Mouse (Mus musculus) thymus, adult 2 months (tissue): ENCODE measurements around the gene Klk1b26. TPM values are rescaled to one million over a fixed set of nuclear protein-coding genes. Genes with fewer than 3 reads are reported as not detected.
"Not testable (repeated sequence)": the region's sequence is repeated elsewhere in the genome, so short reads cannot be mapped to it uniquely, and the experiment has no call there.

Source experiments
- DNase-seq: peaks from one replicate; pipeline ENCODE4 v3.0.0; 2021
- H3K27ac ChIP-seq: fragments of 200-500 bp; 2 replicates; pipeline ENCODE4 v1.5.1; 2012; ENCODE audit warnings: low read length, control low read depth; ENCODE audit not compliant: control insufficient read depth, insufficient read depth
- H3K27me3 ChIP-seq: fragments of 200-500 bp; 2 replicates; pipeline ENCODE4 v1.6.1; 2012; ENCODE audit warnings: mild to moderate bottlenecking, low read length, moderate library complexity, mixed read lengths; ENCODE audit not compliant: control insufficient read depth, insufficient read depth
- H3K36me3 ChIP-seq: fragments of 200-500 bp; 2 replicates; pipeline ENCODE4 v1.6.1; 2012; ENCODE audit warnings: mild to moderate bottlenecking, low read length, moderate library complexity; ENCODE audit not compliant: control insufficient read depth, insufficient read depth
- H3K4me1 ChIP-seq: fragments of 200-500 bp; replicated peaks from 2 replicates; pipeline ENCODE4 v1.6.1; 2012; ENCODE audit warnings: low read length; ENCODE audit not compliant: control insufficient read depth, insufficient read depth
- H3K4me3 ChIP-seq: fragments of 200-500 bp; 2 replicates; pipeline ENCODE4 v1.5.1; 2012; ENCODE audit warnings: mild to moderate bottlenecking, low read length, control low read depth, moderate library complexity; ENCODE audit not compliant: control insufficient read depth, insufficient read depth
- CTCF ChIP-seq: fragments of 200-500 bp; IDR thresholded peaks from 2 replicates; pipeline ENCODE4 v1.5.1; 2012; ENCODE audit warnings: mild to moderate bottlenecking, control low read depth, low read length, moderate library complexity, borderline replicate concordance; ENCODE audit not compliant: control insufficient read depth, poor library complexity, insufficient read depth; ENCODE audit errors: extremely low read depth
- POLR2A ChIP-seq: fragments of 200-500 bp; IDR thresholded peaks from 2 replicates; pipeline ENCODE4 v1.6.1; 2012; ENCODE audit warnings: mild to moderate bottlenecking, low read length, control low read depth, moderate library complexity; ENCODE audit not compliant: control insufficient read depth, poor library complexity, insufficient read depth; ENCODE audit errors: extremely low read depth
- WGBS: fragments of 180-500 bp; shearing (Covaris S2); methylation state at CpG from one replicate; pipeline ENCODE4 v1.1.7; 2018; 5-methylcytosine and 5-hydroxymethylcytosine counted together
- polyA plus RNA-seq: library from polyadenylated mRNA; depleted of rRNA; stranded (reverse); fragments of >200 nt; gene quantifications from 2 replicates; pipeline ENCODE4 v1.2.3, GENCODE M21; 2012; rRNA removed

Klk1b26 gene
- polyA plus RNA-seq, 1 experiment, result 5.7 TPM

GRCm38 (mm10) chr7:44004847-44005246, 7.1 kb upstream of the Klk1b26 start:
- H3K27me3 ChIP-seq, result no peaks in the 10 kb centered on the region
- H3K36me3 ChIP-seq, result no peaks in the 10 kb centered on the region
- no peak for DNase-seq
- no peaks in the 10 kb centered on the region for H3K4me1 ChIP-seq
- no peak overlapping the region for H3K4me3 ChIP-seq
- no peak for TF ChIP-seq CTCF
- TF ChIP-seq POLR2A, result no peak
- H3K27ac ChIP-seq, result no peak overlapping the region

- H3K27me3 ChIP-seq, H3K36me3 ChIP-seq, H3K27ac ChIP-seq, H3K4me1 ChIP-seq, H3K4me3 ChIP-seq, DNase-seq: not testable (repeated sequence)
- WGBS, result 90% methylated on average over 6 of the region's 6 CpGs
Measured at GRCm38 (mm10) chr7:44014666-44015065, 2.7 kb downstream of the Klk1b26 start.

- WGBS, result 94% methylated on average over 5 of the region's 5 CpGs
- Histone ChIP-seq H3K36me3 (no peaks in the 10 kb centered on the region), H3K27ac (no peak overlapping the region), H3K4me3 (no peak overlapping the region), H3K4me1 (no peaks in the 10 kb centered on the region), H3K27me3 (no peaks in the 10 kb centered on the region)
- DNase-seq, result no peak
- TF ChIP-seq POLR2A, result no peak
- no peak for TF ChIP-seq CTCF
Measured at GRCm38 (mm10) chr7:44015071-44015470, 3.1 kb downstream of the Klk1b26 start.

GRCm38 (mm10) chr7:44051990-44052389, 40.0 kb downstream of the Klk1b26 start, which contains the start of gene Klk1b27:
Gene Klk1b27, plus strand, starts transcription at chr7:44052290.
- 78% methylated on average over 3 of the region's 3 CpGs for WGBS
- not testable (repeated sequence) for H3K27me3 ChIP-seq, H3K27ac ChIP-seq, H3K4me3 ChIP-seq, H3K4me1 ChIP-seq, DNase-seq, H3K36me3 ChIP-seq

Other genes with a start within 250 kb of the Klk1b26 start
- 0.33 and 0.85 TPM in 2 replicates for gene Klk12, start 243.3 kb upstream of the Klk1b26 start, polyA plus RNA-seq
- gene Klk11, start 237.6 kb upstream of the Klk1b26 start, polyA plus RNA-seq, result 0.32 and 0.81 TPM in 2 replicates
- 1.7 and 3.3 TPM in 2 replicates for gene Klk10, start 231.1 kb upstream of the Klk1b26 start, polyA plus RNA-seq
- 0.17 and 0.51 TPM in 2 replicates for gene Klk9, start 220.3 kb upstream of the Klk1b26 start, polyA plus RNA-seq
- gene Klk8, start 214.6 kb upstream of the Klk1b26 start, polyA plus RNA-seq, result 24.8 and 28.9 TPM in 2 replicates
- gene Klk7, start 200.9 kb upstream of the Klk1b26 start, polyA plus RNA-seq, result 0.96 and 2.1 TPM in 2 replicates
- gene Klk6, start 187.7 kb upstream of the Klk1b26 start, polyA plus RNA-seq, result 1.2 and 3.5 TPM in 2 replicates
- 0.87 and 1.8 TPM in 2 replicates for gene Klk5, start 170.2 kb upstream of the Klk1b26 start, polyA plus RNA-seq
- 1.9 and 2.0 TPM in 2 replicates for gene Klk4, start 131.0 kb upstream of the Klk1b26 start, polyA plus RNA-seq
- 0.65 and 0.70 TPM in 2 replicates for gene Klk15, start 78.4 kb upstream of the Klk1b26 start, polyA plus RNA-seq
- 0.84 and 1.1 TPM in 2 replicates for gene Klk1b8, start 61.5 kb upstream of the Klk1b26 start, polyA plus RNA-seq
- 0.57 TPM in 2 replicates for gene Klk1b1, start 45.4 kb upstream of the Klk1b26 start, polyA plus RNA-seq
- 1.8 and 2.3 TPM in 2 replicates for gene Klk1b9, start 36.1 kb upstream of the Klk1b26 start, polyA plus RNA-seq
- 2.3 and 3.7 TPM in 2 replicates for gene Klk1b11, start 16.3 kb upstream of the Klk1b26 start, polyA plus RNA-seq
- 5.2 and 5.3 TPM in 2 replicates for gene Klk1b27, start 40.1 kb downstream of the Klk1b26 start, polyA plus RNA-seq
- 0.32 TPM in 1 of 2 replicates, not detected in the other for gene Klk1b21, start 90.2 kb downstream of the Klk1b26 start, polyA plus RNA-seq
- 0.27 and 0.70 TPM in 2 replicates for gene Klk1b22, start 100.5 kb downstream of the Klk1b26 start, polyA plus RNA-seq
- gene Klk1b16, start 124.6 kb downstream of the Klk1b26 start, polyA plus RNA-seq, result 0.46 and 0.86 TPM in 2 replicates
- gene Klk1b24, start 176.1 kb downstream of the Klk1b26 start, polyA plus RNA-seq, result 0.15 and 0.27 TPM in 2 replicates
- 0.75 and 0.97 TPM in 2 replicates for gene Klk1b3, start 186.0 kb downstream of the Klk1b26 start, polyA plus RNA-seq
- 0.71 and 1.7 TPM in 2 replicates for gene Klk1b4, start 195.3 kb downstream of the Klk1b26 start, polyA plus RNA-seq
- 0.18 and 0.44 TPM in 2 replicates for gene Klk1b5, start 203.8 kb downstream of the Klk1b26 start, polyA plus RNA-seq
- gene Klk1, start 213.2 kb downstream of the Klk1b26 start, polyA plus RNA-seq, result 21.7 and 27.1 TPM in 2 replicates
- not detected in 2 replicates for gene Gm36864, start 224.0 kb downstream of the Klk1b26 start, polyA plus RNA-seq
- 2.4 and 3.6 TPM in 2 replicates for gene 1700028J19Rik, start 234.5 kb downstream of the Klk1b26 start, polyA plus RNA-seq
- 173 and 177 TPM in 2 replicates for gene 2410002F23Rik, start 234.6 kb downstream of the Klk1b26 start, polyA plus RNA-seq
- 0.16 and 0.24 TPM in 2 replicates for gene Acp4, start 245.2 kb downstream of the Klk1b26 start, polyA plus RNA-seq
- gene Gm15517, start 249.3 kb downstream of the Klk1b26 start, polyA plus RNA-seq, result 1.1 TPM in 1 of 2 replicates, not detected in the other